Mouse (Mus musculus): Measurements from ENCODE around the gene Nufip2. TPM values are rescaled to one million over a fixed set of nuclear protein-coding genes. Genes with fewer than 3 reads are reported as not detected.

The Nufip2 gene
- polyA plus RNA-seq (2015; fragmentation: Nextera tagmentation; extraction: Ambion mirVana), result 4.0 and 4.5 TPM in 2 replicates

DNA sequence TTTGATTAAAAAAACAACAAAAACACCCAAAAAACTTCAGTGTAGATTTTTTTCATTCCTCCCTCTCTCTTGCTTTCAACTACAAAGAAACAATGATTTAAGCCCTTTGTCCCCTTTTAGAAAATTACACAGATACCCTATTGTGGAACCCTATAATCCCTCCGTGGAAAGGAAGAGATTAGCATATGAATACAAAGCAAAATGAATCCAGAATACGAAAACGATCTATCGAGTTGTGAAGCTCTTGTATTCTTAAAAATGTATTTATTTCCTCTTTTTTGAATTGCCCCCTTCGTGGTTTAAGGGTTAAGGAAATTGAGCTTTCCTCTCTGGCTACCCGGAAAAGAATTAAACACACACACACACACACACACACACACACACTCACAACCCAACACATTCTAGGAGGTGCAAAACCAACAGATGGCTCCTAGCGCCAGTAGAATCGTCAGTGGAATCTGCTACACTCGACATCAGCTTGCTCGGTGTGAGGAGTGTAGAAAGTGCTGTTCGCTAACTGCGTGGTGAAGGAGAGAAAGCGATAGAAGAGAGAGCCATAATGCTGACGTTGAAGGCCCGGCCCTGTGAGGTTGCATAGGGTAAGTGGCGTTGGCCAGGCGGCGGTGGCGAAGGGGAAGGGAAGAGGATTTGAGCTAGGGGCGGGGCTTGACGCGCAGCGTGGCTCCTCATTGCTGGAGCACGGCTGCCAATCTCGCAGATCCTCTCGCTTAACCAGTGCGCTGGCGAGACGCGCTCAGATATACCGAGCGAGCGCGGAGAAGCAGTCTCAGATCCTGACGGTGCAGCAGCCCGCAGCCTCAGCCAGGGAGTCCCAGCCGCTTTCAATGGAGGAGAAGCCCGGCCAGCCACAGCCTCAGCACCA is at the start of gene Nufip2:
Gene Nufip2, plus strand, starts transcription at position 773 of the 883 bp plus-strand sequence.

GRCm38 (mm10) chr11:77725183-77725582 is 39.2 kb downstream of the Nufip2 start, which contains the start of gene Cryba1:
Cryba1 (minus strand) TSS chr11:77725283.

DNA sequence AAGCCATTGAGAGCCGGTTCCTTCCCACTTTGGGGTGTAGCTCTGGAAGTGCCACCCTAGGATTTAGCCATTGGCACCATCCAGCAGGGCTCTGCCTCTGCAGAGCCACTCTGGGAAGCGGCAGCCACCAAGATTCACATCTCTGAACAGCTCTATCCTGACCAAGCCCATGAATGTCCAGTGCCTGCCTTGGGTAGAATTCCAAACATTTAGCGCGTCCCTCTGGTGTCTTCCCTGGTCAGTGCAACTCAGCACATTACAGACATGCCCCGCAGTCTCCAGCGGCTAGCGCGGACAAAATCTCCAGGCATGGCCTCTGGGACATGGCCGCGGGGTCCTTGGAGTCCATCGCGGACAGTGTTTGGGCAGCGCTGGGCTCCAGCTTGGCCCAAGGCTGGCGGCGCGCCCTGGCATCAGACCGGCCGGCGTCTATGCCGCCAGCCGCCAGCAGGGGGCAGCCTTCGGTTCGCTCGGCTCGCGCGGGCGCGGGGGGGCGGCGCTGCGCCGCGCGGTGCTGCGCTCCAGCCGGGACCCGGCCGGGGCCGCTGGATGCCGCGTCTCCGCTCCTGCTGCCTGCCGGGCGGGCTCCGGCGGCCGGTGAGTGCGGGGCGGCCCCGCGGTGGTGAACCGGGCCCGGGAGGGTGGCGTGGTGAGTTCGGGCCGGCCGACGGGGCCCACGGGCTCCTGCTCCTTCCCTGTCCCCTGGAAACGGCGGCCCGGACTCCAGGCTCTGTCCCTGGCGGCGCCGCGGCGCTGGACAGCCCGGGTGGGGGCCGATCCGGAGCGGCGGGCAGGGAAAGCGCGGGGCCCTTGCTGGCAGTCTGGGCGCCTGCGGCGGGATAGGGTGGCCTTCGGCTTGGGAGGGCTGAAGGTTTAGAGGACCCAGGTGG is 77.1 kb downstream of the Nufip2 start, which contains the start of gene Myo18a:
Gene Myo18a, plus strand, starts transcription at position 464 of the 890 bp plus-strand sequence.

GRCm38 (mm10) chr11:77787707-77788106 is 101.8 kb downstream of the Nufip2 start, which contains the start of gene Gm10277:
Gm10277 (minus strand) TSS chr11:77787747.

Other genes starting within 250 kb of the Nufip2 start
- 0.07 TPM in 1 of 2 replicates, not detected in the other for gene Coro6, start 223.7 kb upstream of the Nufip2 start, polyA plus RNA-seq (2015; fragmentation: Nextera tagmentation; extraction: Ambion mirVana)
- gene Ankrd13b, start 196.5 kb upstream of the Nufip2 start, polyA plus RNA-seq (2015; fragmentation: Nextera tagmentation; extraction: Ambion mirVana), result 1.6 and 1.7 TPM in 2 replicates
- gene Git1, start 192.6 kb upstream of the Nufip2 start, polyA plus RNA-seq (2015; fragmentation: Nextera tagmentation; extraction: Ambion mirVana), result 4.1 and 4.4 TPM in 2 replicates
- gene Abhd15, start 171.0 kb upstream of the Nufip2 start, polyA plus RNA-seq (2015; fragmentation: Nextera tagmentation; extraction: Ambion mirVana), result 3.6 and 4.5 TPM in 2 replicates
- gene Trp53i13, start 170.2 kb upstream of the Nufip2 start, polyA plus RNA-seq (2015; fragmentation: Nextera tagmentation; extraction: Ambion mirVana), result 10.0 and 12.9 TPM in 2 replicates
- 0.17 and 0.22 TPM in 2 replicates for gene Gm10392, start 167.0 kb upstream of the Nufip2 start, polyA plus RNA-seq (2015; fragmentation: Nextera tagmentation; extraction: Ambion mirVana)
- gene Taok1, start 78.3 kb upstream of the Nufip2 start, polyA plus RNA-seq (2015; fragmentation: Nextera tagmentation; extraction: Ambion mirVana), result 8.0 and 9.8 TPM in 2 replicates
- gene Cryba1, start 39.1 kb downstream of the Nufip2 start, polyA plus RNA-seq (2015; fragmentation: Nextera tagmentation; extraction: Ambion mirVana), result not detected in 2 replicates
- gene Myo18a, start 77.1 kb downstream of the Nufip2 start, polyA plus RNA-seq (2015; fragmentation: Nextera tagmentation; extraction: Ambion mirVana), result 19.3 and 24.5 TPM in 2 replicates
- gene Gm10277, start 101.6 kb downstream of the Nufip2 start, polyA plus RNA-seq (2015; fragmentation: Nextera tagmentation; extraction: Ambion mirVana), result 1.4 and 1.6 TPM in 2 replicates
- gene Pipox, start 207.9 kb downstream of the Nufip2 start, polyA plus RNA-seq (2015; fragmentation: Nextera tagmentation; extraction: Ambion mirVana), result 0.41 and 0.72 TPM in 2 replicates
- 0.07 TPM in 1 of 2 replicates, not detected in the other for gene Sez6, start 244.6 kb downstream of the Nufip2 start, polyA plus RNA-seq (2015; fragmentation: Nextera tagmentation; extraction: Ambion mirVana)

All from spleen, postnatal 0 days (tissue).